Mouse (Mus musculus) forebrain, embryonic 16.5 days (tissue): ENCODE measurements at regions not wholly inside any gene's neighbourhood (a gene's known extent, or its start where the extent isn't known, plus 50 kb on each side); places are given as distances from the start of the nearest gene placed in this dataset.

ENCODE experiments used
- ATAC-seq: fragments of 200-750 bp; cut with Nextera tagmentation; 2 replicates; pipeline ENCODE4 v1.8.0; 2017; ENCODE audit warnings: mild to moderate bottlenecking, moderate library complexity
- H3K27ac ChIP-seq: fragments of 300-500 bp; sonication (generic); 2 replicates; pipeline ENCODE4 v1.5.1; 2014; ENCODE audit warnings: low read length, control low read depth
- H3K27me3 ChIP-seq: fragments of 300-500 bp; sonication (generic); replicated peaks from 2 replicates; pipeline ENCODE4 v1.6.1; 2014; ENCODE audit warnings: low read length; ENCODE audit not compliant: control insufficient read depth, insufficient read depth
- H3K36me3 ChIP-seq: fragments of 300-500 bp; sonication (generic); 2 replicates; pipeline ENCODE4 v1.6.1; 2014; ENCODE audit not compliant: control insufficient read depth, insufficient read depth
- H3K4me1 ChIP-seq: fragments of 300-500 bp; sonication (generic); replicated peaks from 2 replicates; pipeline ENCODE4 v1.6.1; 2014; ENCODE audit warnings: low read length; ENCODE audit not compliant: control insufficient read depth, insufficient read depth
- H3K4me2 ChIP-seq: fragments of 300-500 bp; sonication (generic); 2 replicates; pipeline ENCODE4 v1.6.1; 2014; ENCODE audit warnings: mild to moderate bottlenecking, low read length, control low read depth
- H3K4me3 ChIP-seq: fragments of 300-500 bp; sonication (generic); replicated peaks from 2 replicates; pipeline ENCODE4 v1.5.1; 2014; ENCODE audit warnings: mild to moderate bottlenecking, low read length, control low read depth
- H3K9ac ChIP-seq: fragments of 300-500 bp; sonication (generic); replicated peaks from 2 replicates; pipeline ENCODE4 v1.6.1; 2014; ENCODE audit warnings: low read depth, low read length, control low read depth
- H3K9me3 ChIP-seq: fragments of 300-500 bp; sonication (generic); 2 replicates; pipeline ENCODE4 v1.6.1; 2016; ENCODE audit warnings: low read length; ENCODE audit not compliant: control insufficient read depth
- WGBS: fragments of 180-500 bp; shearing (Covaris S2); extraction: QIAGEN DNeasy Blood & Tissue Kit; methylation state at CpG from one replicate; pipeline ENCODE4 v1.1.7; 2014; 5-methylcytosine and 5-hydroxymethylcytosine counted together

GRCm38 (mm10) chr17:45277516-45277915 is 156.0 kb downstream of the Cdc5l start:
- H3K4me2 ChIP-seq, result no peak overlapping the region
- H3K9ac ChIP-seq, result no peak overlapping the region
- H3K27me3 ChIP-seq, result no peaks in the 10 kb centered on the region
- no peak for ATAC-seq
- no peaks in the 10 kb centered on the region for H3K9me3 ChIP-seq
- 88% methylated on average over 3 of the region's 3 CpGs for WGBS
- no peak overlapping the region for H3K27ac ChIP-seq
- no peaks in the 10 kb centered on the region for H3K36me3 ChIP-seq
- peaks cover 13% of the 10 kb centered on the region for H3K4me1 ChIP-seq
- H3K4me3 ChIP-seq, result no peak overlapping the region

DNA sequence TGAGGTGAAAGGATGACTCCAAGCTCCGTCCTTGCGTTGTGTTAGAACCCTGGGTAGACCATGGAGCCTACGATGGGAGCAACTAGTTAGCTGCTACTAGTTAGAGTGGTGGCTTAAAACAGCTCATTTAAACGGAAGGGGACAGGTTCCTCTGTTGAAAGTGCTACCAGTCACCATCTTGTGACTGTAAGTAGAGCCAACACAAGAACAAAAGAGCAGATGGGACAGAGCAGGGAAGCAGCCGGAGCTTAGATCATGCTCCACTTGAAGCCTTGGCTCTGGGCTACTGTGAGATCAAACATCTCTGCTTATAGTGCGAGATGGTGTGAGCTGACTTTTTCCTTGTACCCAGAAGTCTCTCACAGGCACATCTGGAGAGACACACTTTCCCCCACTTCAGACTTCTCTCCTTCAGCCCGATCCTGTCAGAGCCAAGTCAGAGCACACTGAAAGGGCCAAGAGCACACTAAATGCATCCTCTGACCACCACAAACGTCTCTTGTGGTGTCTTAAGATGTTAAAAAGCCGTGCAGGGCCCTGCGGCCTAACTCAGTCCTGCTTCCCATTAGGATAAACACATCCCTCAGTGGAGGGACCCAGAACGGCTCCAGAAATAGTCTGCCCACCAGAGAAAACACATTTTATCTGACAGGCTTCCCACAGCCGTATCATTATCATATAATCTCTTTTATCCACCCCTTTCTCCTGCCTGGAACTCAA is 156.7 kb downstream of the Cdc5l start:
- peak; percentile 40; the same call in 1 of the 2 replicates for ATAC-seq
- H3K36me3 ChIP-seq, result no peaks in the 10 kb centered on the region
- no peak overlapping the region for H3K9ac ChIP-seq
- no peak overlapping the region for H3K4me2 ChIP-seq
- H3K4me3 ChIP-seq, result no peak overlapping the region
- H3K9me3 ChIP-seq, result no peaks in the 10 kb centered on the region; the same call in 1 of the 2 replicates
- H3K4me1 ChIP-seq, result peaks cover 13% of the 10 kb centered on the region
- H3K27ac ChIP-seq, result no peak overlapping the region
- no peaks in the 10 kb centered on the region for H3K27me3 ChIP-seq
- 78% methylated on average over 12 of the region's 12 CpGs for WGBS

- 71% methylated on average over 4 of the region's 4 CpGs for WGBS
Measured at GRCm38 (mm10) chr17:45274894-45275293, 158.6 kb downstream of the Cdc5l start.

GRCm38 (mm10) chr17:45266776-45267175 is 166.8 kb downstream of the Cdc5l start:
- Histone ChIP-seq H3K27me3 (no peaks in the 10 kb centered on the region), H3K36me3 (no peaks in the 10 kb centered on the region), H3K9me3 (peaks cover 2% of the 10 kb centered on the region; the same call in 1 of the 2 replicates), H3K4me2 (no peak overlapping the region), H3K9ac (no peak overlapping the region), H3K4me1 (no peaks in the 10 kb centered on the region), H3K4me3 (no peak overlapping the region), H3K27ac (no peak overlapping the region)
- 78% methylated on average over 6 of the region's 6 CpGs for WGBS
- ATAC-seq, result no peak

More at GRCm38 (mm10) chr17:45274894-45275293, 158.6 kb downstream of the Cdc5l start:
- Histone ChIP-seq H3K27ac (no peak overlapping the region), H3K4me1 (peaks cover 12% of the 10 kb centered on the region), H3K9me3 (peaks cover 2% of the 10 kb centered on the region; the same call in 1 of the 2 replicates), H3K36me3 (no peaks in the 10 kb centered on the region), H3K9ac (no peak overlapping the region), H3K4me2 (no peak overlapping the region), H3K27me3 (no peaks in the 10 kb centered on the region), H3K4me3 (no peak overlapping the region)
- ATAC-seq, result no peak

DNA sequence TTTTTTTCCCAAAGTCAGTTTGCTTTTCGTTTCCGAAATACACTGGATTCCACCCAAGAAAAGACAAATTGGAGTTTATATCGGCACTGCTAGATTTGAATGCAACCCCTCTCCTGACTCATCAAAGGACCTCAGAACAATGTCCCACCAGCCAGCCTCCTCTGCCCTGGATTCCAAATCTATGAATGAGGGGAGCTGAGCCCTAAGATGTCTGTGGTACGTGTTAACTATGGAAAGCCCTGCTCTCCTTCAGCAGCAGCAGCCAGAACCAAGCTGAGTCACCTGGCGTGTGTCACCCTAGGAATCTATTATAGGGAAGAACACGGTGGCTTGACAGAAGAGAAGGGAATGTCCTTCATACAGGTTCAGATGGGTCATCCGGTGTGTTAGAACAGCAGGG is 167.9 kb downstream of the Cdc5l start:
- Histone ChIP-seq H3K27ac (no peak overlapping the region), H3K4me1 (no peaks in the 10 kb centered on the region), H3K4me2 (no peak overlapping the region), H3K36me3 (no peaks in the 10 kb centered on the region), H3K9ac (no peak overlapping the region), H3K9me3 (no peaks in the 10 kb centered on the region), H3K27me3 (no peaks in the 10 kb centered on the region), H3K4me3 (no peak overlapping the region)
- no peak for ATAC-seq
- WGBS, result 75% methylated on average over 7 of the region's 7 CpGs

DNA sequence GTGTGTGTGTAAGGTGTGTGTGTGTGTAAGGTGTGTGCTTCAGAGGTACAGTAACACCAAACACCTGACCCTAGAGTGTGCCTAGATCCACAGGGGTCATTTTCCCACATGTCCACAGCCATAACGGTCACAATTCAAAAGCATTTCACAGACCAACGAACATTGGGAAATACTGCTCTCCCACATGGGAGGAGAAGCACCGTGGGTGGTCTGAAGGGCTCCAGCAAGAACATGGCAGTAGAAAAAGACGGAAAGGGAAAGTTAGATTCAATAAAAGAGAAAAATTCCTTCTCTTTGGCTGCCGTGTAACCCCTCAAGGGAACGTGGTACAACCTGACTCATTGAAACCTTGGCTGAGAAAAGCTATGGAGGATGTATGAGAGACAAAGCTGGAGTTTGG is 169.1 kb downstream of the Cdc5l start:
- Histone ChIP-seq H3K4me3 (no peak overlapping the region), H3K4me1 (no peaks in the 10 kb centered on the region), H3K36me3 (no peaks in the 10 kb centered on the region), H3K4me2 (no peak overlapping the region), H3K9ac (no peak overlapping the region), H3K27ac (no peak overlapping the region), H3K27me3 (no peaks in the 10 kb centered on the region), H3K9me3 (no peaks in the 10 kb centered on the region)
- ATAC-seq, result no peak
- 47% methylated on average over 6 of the region's 6 CpGs for WGBS

- Histone ChIP-seq H3K36me3 (no peaks in the 10 kb centered on the region), H3K27ac (no peak overlapping the region), H3K9me3 (no peaks in the 10 kb centered on the region), H3K9ac (no peak overlapping the region), H3K27me3 (no peaks in the 10 kb centered on the region), H3K4me2 (no peak overlapping the region), H3K4me3 (no peak overlapping the region), H3K4me1 (no peaks in the 10 kb centered on the region)
- WGBS, result 86% methylated on average over 10 of the region's 10 CpGs
- ATAC-seq, result no peak
Measured at GRCm38 (mm10) chr17:45260421-45260820, 173.1 kb downstream of the Cdc5l start.

DNA sequence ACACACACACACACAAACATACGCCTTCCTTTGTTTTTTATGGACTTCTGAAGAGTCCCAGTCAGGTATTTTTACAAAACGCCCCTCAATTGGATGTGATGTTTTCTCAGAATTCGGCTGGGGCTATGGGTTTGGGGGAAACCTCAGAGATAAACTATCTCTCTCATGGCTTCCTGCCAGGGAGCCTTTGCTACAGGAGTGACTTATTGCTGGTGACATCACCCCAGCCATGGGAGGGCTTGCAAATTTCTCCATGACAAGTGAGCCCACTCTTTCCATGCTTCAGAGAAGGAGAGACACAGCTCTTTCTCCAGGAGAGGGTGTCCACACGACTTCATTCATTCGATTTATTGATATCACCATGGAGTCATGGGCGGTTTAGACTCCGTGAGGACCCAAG is 175.5 kb downstream of the Cdc5l start:
- H3K36me3 ChIP-seq, result no peaks in the 10 kb centered on the region
- no peaks in the 10 kb centered on the region for H3K9me3 ChIP-seq
- no peak overlapping the region for H3K4me3 ChIP-seq
- no peak for ATAC-seq
- 93% methylated on average over 7 of the region's 7 CpGs for WGBS
- H3K4me2 ChIP-seq, result no peak overlapping the region
- no peak overlapping the region for H3K27ac ChIP-seq
- H3K9ac ChIP-seq, result no peak overlapping the region
- no peaks in the 10 kb centered on the region for H3K27me3 ChIP-seq
- H3K4me1 ChIP-seq, result no peaks in the 10 kb centered on the region

GRCm38 (mm10) chr17:45252593-45253230 is 180.8 kb downstream of the Cdc5l start:
- 71% methylated on average over 15 of the region's 15 CpGs for WGBS
- H3K27ac ChIP-seq, result no peak overlapping the region
- ATAC-seq, result no peak
- no peaks in the 10 kb centered on the region for H3K36me3 ChIP-seq
- H3K27me3 ChIP-seq, result no peaks in the 10 kb centered on the region
- H3K4me2 ChIP-seq, result no peak overlapping the region
- no peaks in the 10 kb centered on the region for H3K9me3 ChIP-seq
- H3K4me1 ChIP-seq, result no peaks in the 10 kb centered on the region
- H3K4me3 ChIP-seq, result no peak overlapping the region
- H3K9ac ChIP-seq, result no peak overlapping the region
